Mouse (Mus musculus) regulatory T cell (primary cell): ENCODE measurements around the gene Tenm4.

Experiments used
- in situ Hi-C: fragments of 300-600 bp; cut with MboI, MseI; formaldehyde crosslinking; loops from one replicate; pipeline ENCODE4 v1.15.1; 2025; ENCODE audit warnings: high pct_unique_total_duplicates

Tenm4 gene

GRCm38 (mm10) chr7:96203812-96204560 is 32.9 kb downstream of the Tenm4 start:
- in situ Hi-C loops = no loop called here

- in situ Hi-C loops = no loop called here
These were observed 33.8 kb downstream of the Tenm4 start for GRCm38 (mm10) chr7:96204809-96205350.

GRCm38 (mm10) chr7:96207071-96207470 is 36.0 kb downstream of the Tenm4 start:
- in situ Hi-C loops = no loop called here

- in situ Hi-C loops = no loop called here
These were observed 38.9 kb downstream of the Tenm4 start for GRCm38 (mm10) chr7:96209783-96210524.

- in situ Hi-C loops = no loop called here
These were observed 39.7 kb downstream of the Tenm4 start for GRCm38 (mm10) chr7:96210525-96211369.

- in situ Hi-C loops = no loop called here
These were observed 40.6 kb downstream of the Tenm4 start for GRCm38 (mm10) chr7:96211618-96212021.

- in situ Hi-C loops = no loop called here
These were observed 41.2 kb downstream of the Tenm4 start for GRCm38 (mm10) chr7:96212224-96212591.

GRCm38 (mm10) chr7:96212592-96213541 is 41.8 kb downstream of the Tenm4 start:
- in situ Hi-C loops = no loop called here

- in situ Hi-C loops = no loop called here
These were observed 42.7 kb downstream of the Tenm4 start for GRCm38 (mm10) chr7:96213741-96214140.

- in situ Hi-C loops = no loop called here
These were observed 43.8 kb downstream of the Tenm4 start for GRCm38 (mm10) chr7:96214876-96215275.

GRCm38 (mm10) chr7:96215894-96216509 is 45.0 kb downstream of the Tenm4 start:
- in situ Hi-C loops = no loop called here

- in situ Hi-C loops = no loop called here
These were observed 48.3 kb downstream of the Tenm4 start for GRCm38 (mm10) chr7:96219386-96219785.

- in situ Hi-C loops = no loop called here
These were observed 49.6 kb downstream of the Tenm4 start for GRCm38 (mm10) chr7:96220647-96221046.

GRCm38 (mm10) chr7:96222569-96222968 is 51.5 kb downstream of the Tenm4 start:
- in situ Hi-C loops = no loop called here

GRCm38 (mm10) chr7:96228562-96229268 is 57.7 kb downstream of the Tenm4 start:
- in situ Hi-C loops = no loop called here

- in situ Hi-C loops = no loop called here
These were observed 59.1 kb downstream of the Tenm4 start for GRCm38 (mm10) chr7:96230006-96230719.

- in situ Hi-C loops = no loop called here
These were observed 59.7 kb downstream of the Tenm4 start for GRCm38 (mm10) chr7:96230720-96231241.

GRCm38 (mm10) chr7:96235847-96236246 is 64.8 kb downstream of the Tenm4 start:
- in situ Hi-C loops = no loop called here

GRCm38 (mm10) chr7:96240661-96241060 is 69.6 kb downstream of the Tenm4 start:
- in situ Hi-C loops = no loop called here
